Mouse (Mus musculus): ENCODE results near the gene AI661453.
"Not testable (repeated sequence)": the region's sequence is repeated elsewhere in the genome, so short reads cannot be mapped to it uniquely, and the experiment has no call there.

Gene AI661453

GRCm38 (mm10) chr17:47468063-47468462 lies 31.6 kb downstream of the AI661453 start:
- DNase-seq = no peak

- DNase-seq = no peak
Measured at GRCm38 (mm10) chr17:47468466-47468865, 32.1 kb downstream of the AI661453 start.

DNA sequence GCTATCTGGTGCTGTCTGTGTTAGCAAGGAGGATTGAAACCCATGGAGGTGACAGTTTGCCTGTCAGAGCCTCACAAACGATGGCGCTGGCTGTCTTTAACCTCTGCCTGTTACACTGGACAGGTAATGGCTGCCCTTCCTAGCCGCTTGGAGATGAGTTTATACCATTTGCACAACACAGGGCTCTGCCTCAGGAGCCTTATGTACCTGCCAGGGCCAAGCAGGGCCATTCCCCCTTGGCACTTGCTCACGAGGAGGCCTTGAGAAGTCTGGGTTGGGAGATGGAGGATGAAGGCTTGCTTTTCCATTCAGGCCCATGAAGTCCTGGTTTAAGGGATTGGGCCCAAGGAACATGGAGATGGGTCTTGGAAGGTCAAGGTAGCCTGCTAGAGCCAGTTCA lies 33.2 kb downstream of the AI661453 start:
- DNase-seq = no peak

DNA sequence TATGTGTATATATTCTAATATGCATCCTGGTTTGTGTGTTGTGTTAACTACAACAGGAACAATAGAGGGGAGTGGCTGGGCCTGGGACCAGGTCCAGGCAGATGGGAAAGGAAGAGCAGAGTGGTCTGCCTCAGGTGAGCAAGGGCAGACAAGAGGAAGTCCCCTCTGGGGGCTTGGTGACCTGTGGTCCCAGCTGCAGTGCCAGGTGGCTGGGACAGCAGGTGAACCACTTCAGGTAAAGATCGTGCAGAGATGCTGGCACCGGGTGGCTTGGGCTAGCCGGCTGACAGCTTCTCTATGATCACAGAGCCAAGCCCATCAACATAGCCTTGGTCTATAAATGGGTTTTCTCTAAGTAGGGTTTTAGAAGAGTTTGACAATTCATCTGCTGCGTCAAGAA lies 33.7 kb downstream of the AI661453 start:
- no peak for DNase-seq

GRCm38 (mm10) chr17:47470686-47471085 lies 34.3 kb downstream of the AI661453 start:
- DNase-seq = no peak

GRCm38 (mm10) chr17:47472435-47473350 lies 36.3 kb downstream of the AI661453 start:
- no peak for DNase-seq

DNA sequence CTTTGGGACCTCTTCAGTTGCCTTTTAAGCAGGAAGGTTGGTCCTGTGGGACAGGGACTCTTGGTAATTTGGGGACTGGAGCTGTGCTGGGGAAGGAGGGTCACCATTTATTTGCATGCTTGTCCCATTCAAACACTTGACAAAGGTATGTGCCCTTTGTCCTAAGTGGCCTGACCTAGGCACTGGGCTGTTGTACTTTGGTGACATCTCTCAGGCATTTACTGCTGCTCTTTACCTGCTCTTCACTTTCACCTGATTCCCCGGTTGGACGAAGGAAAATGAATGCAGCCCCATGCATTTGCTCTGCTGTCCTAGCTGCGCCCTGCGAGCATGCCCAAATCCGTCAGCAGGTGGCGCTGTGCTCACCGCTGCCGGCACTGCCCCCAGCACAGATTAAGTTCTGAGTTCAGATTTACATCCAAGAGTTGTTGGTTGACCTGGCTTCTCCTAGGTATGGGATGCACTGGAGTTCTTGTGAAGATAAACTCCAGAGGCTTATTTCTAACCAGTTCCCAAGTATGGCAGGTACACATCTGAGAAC lies 37.1 kb downstream of the AI661453 start:
- peak; percentile 73 for DNase-seq

- DNase-seq = no peak
Measured at GRCm38 (mm10) chr17:47474250-47474649, 37.8 kb downstream of the AI661453 start.

DNA sequence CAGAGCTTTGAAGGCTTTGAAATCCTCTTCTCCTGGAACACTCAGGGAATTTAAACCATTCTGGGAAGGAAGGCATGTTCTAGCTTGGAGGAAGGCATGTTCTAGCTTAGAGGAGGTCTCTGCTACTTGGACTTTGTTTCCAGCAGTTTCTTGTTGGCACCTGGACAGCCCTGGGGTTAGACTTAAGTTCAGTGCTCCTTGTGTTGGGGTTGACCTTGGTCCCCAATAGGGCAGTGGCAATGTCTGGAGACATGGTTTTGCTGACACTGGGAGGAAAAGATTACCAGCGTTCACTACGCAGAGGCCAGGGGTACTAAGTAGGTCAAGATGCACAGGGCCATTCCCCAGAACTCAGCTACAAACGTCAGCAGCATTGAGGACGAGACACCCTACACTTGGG lies 38.8 kb downstream of the AI661453 start:
- DNase-seq = no peak

GRCm38 (mm10) chr17:47475714-47476113 lies 39.3 kb downstream of the AI661453 start:
- DNase-seq = no peak

GRCm38 (mm10) chr17:47479887-47480286 lies 43.5 kb downstream of the AI661453 start:
- DNase-seq = no peak

GRCm38 (mm10) chr17:47482401-47482800 lies 46.0 kb downstream of the AI661453 start:
- DNase-seq = peak; percentile 86

DNA sequence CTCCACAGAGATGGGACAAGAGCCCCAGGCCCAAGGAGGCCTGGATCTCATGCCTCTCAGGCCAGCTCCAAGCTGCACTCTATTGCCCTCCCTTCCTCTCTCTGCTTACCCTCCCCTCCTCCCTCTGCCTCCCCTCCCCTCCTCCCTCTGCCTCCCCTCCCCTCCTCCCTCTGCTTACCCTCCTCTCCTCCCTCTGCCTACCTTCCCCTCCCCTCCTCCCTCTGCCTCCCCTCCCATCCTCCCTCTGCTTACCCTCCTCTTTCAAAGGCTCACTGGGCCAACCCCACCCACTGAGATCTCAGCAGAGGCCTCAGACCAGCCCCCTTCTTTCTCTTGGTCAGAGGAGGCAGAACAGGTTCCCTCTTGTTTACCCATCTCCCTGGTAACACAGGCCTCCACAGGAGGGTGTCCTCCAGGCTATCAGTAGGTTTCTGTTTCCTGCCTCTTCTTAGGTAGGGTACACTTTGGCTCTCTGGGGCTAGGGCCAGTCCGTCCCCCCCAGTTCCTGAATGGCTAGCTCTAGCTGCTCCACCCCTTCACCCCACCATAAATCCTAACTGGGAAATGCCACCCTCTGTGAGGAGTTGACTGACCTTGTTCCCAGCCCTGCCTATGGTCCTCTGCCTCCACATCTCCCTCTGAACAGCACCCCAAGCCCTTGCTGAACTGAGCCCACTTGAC lies 48.0 kb downstream of the AI661453 start:
- peak; percentile 47 for DNase-seq

DNA sequence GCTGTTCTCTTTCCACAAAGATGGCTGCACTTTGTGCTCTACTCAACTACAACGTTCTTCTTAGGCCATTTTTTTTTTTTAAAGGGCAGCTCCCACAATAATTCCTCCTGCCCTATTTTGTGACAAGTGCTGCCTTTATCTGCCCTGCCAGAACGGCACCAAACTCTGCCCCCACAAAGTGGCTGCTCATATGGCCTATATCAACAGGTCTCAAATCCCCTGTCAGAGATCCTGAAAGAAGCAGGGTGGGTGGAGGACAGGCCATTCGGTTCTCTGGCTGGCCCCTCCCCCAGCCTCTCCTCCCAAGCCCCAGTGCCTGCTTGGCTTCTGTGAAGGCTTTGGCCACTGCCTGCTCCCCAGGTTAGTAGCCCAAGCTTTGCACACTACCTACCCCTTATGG lies 48.6 kb downstream of the AI661453 start:
- no peak for DNase-seq

DNA sequence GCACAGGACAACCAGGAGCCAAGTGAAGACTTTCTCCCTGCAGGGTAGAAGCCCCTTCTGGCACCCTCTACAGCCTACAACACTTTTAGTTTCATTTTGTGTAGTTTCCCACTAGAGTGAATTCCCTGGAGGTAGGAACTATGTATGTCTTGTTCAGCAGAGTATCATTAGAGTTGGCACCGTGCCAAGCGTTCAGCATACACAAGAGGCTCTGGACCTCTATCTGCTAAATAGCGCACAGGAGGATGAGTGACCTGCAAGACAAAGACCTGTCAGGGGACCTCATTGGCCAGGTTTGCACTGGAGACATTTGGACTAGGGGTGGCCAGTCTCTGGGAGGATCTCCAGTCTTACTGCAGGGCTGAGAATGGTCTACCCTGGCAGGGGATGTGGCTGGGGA lies 49.4 kb downstream of the AI661453 start:
- no peak for DNase-seq

DNA sequence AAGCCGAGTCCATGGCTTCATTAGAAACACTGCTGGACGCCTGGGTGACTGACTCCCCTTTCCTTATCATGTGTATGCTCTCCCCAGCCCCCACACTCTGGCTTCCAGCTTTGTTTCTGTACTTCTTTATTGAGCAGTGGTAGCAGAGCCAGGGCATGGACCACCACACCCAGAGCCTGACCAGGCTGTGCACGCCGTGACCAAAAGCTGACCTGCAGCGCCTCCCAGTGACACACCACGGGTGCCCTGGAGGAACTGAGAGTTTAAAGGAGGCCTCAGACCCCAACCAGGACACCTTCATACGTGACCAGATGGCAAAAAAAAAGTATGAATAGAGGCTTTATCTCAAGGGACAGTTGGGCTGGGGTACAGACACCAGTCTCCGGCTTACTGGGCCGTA lies 54.4 kb downstream of the AI661453 start:
- no peak for DNase-seq

- DNase-seq = no peak
Measured at GRCm38 (mm10) chr17:47492731-47493130, 56.3 kb downstream of the AI661453 start.

DNA sequence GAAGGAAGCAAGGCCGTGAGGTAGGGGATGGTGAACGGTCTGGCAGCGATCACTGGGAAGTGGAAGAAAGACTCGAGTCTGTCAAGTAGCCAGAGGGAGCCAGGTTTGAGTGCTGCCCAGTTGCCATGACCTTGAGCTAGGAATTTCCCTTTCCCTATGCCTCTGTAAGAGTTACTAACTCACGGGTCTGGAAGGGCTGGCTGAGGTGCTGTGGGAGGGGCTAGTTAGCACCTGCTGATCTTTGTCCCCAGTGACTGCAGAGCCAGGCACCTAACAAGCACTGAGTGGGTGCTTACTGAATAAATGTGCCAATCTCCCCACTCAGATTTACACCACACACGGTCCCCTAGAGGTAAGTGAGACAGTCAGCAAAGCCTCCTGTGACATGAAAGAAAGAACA lies 57.2 kb downstream of the AI661453 start:
- DNase-seq = no peak

DNA sequence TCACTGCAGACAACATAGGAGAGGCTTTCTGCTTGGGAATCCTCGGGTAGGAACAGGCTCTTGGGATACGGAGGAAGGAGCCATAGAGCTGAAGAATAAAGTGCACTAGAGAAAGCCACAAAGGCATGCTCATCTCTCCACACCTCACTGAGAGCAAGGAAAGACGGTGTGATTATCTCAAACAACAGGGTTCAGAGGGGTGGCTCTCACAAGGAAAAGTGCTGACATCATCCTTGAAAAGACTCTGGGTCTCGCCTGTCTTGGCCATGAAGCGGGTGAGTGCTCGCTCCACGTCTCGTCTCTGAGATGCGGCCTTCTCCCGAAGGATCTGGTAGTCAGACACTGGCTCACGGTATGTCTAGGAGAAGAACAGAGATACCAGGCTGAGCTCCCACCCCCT lies 57.7 kb downstream of the AI661453 start:
- DNase-seq = no peak

GRCm38 (mm10) chr17:47501531-47501930 lies 65.1 kb downstream of the AI661453 start:
- no peak for DNase-seq

- DNase-seq = peak; percentile 92
Measured at GRCm38 (mm10) chr17:47501946-47502706, 65.7 kb downstream of the AI661453 start, which contains the start of gene Taf8. Gene Taf8, minus strand, starts transcription at chr17:47502292.

DNA sequence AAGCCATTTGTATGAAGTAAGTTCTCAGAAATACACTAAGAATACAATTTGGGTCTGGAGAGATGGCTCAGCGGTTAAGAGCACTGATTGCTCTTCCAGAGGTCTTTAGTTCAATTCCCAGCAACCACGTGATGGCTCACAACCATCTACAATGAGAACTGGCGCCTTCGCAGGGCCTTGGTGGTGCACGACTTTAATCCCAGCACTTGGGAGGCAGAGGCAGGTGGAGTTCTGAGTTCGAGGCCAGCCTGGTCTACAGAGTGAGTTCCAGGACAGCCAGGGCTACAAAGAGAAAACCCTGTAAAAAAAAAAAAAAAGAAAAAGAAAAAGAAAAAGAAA lies 66.3 kb downstream of the AI661453 start:
- DNase-seq = not testable (repeated sequence)

DNA sequence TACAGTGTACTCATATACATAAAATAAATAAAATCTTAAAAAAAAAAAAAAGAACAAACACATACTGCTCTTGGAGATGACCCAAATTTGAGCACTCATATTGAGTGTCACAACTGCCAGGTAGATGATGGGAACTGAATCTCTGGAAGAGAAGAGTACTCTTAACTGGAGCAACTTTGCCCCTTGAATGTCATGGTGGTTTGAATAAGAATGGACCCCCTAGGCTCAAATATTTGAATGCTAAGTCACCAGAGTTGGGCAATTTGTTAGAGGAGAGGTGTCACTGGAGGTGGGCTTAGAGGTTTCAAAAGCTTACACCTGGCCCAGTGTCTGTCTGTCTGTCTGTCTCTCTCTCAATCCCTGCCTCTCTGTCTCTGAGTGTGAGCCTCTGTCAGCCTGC lies 67.3 kb downstream of the AI661453 start:
- no peak for DNase-seq

Measured in lung, postnatal 14 days (tissue).